Mouse (Mus musculus) liver, embryonic 11.5 days (tissue): ENCODE measurements around the gene Gm7138. TPM values are rescaled to one million over a fixed set of nuclear protein-coding genes. Genes with fewer than 3 reads are reported as not detected.
"Not testable (repeated sequence)": the region's sequence is repeated elsewhere in the genome, so short reads cannot be mapped to it uniquely, and the experiment has no call there.

ENCODE experiments used
- ATAC-seq: fragments of 200-750 bp; cut with Nextera tagmentation; replicated peaks from 2 replicates; pipeline ENCODE4 v1.8.0; 2017; ENCODE audit warnings: moderate number of reproducible peaks, mild to moderate bottlenecking, moderate TSS enrichment, moderate library complexity; ENCODE audit not compliant: low FRiP score
- DNase-seq: peaks from one replicate; pipeline ENCODE4 v3.0.0-alpha.2; 2017; ENCODE audit warnings: low spot score
- H3K27ac ChIP-seq: fragments of 300-500 bp; sonication (generic); 2 replicates; pipeline ENCODE4 v1.5.1; 2014; ENCODE audit warnings: mild to moderate bottlenecking, low read depth, low read length, control low read depth
- H3K27me3 ChIP-seq: fragments of 300-500 bp; sonication (generic); replicated peaks from 2 replicates; pipeline ENCODE4 v1.6.1; 2014; ENCODE audit warnings: low read length, mixed read lengths; ENCODE audit not compliant: control insufficient read depth, insufficient read depth
- H3K36me3 ChIP-seq: fragments of 300-500 bp; sonication (generic); 2 replicates; pipeline ENCODE4 v1.6.1; 2014; ENCODE audit warnings: mild to moderate bottlenecking, low read length, moderate library complexity, mixed read lengths; ENCODE audit not compliant: control insufficient read depth, insufficient read depth
- H3K4me1 ChIP-seq: fragments of 300-500 bp; sonication (generic); replicated peaks from 2 replicates; pipeline ENCODE4 v1.6.1; 2014; ENCODE audit warnings: low read length, mixed read lengths; ENCODE audit not compliant: control insufficient read depth, insufficient read depth
- H3K4me2 ChIP-seq: fragments of 300-500 bp; sonication (generic); 2 replicates; pipeline ENCODE4 v1.6.1; 2014; ENCODE audit warnings: mild to moderate bottlenecking, control low read depth, moderate library complexity
- H3K4me3 ChIP-seq: fragments of 300-500 bp; sonication (generic); 2 replicates; pipeline ENCODE4 v1.5.1; 2014; ENCODE audit warnings: low read depth, low read length, control low read depth
- H3K9ac ChIP-seq: fragments of 300-500 bp; sonication (generic); 2 replicates; pipeline ENCODE4 v1.6.1; 2014; ENCODE audit warnings: low read depth, low read length, control low read depth
- H3K9me3 ChIP-seq: fragments of 300-500 bp; sonication (generic); 2 replicates; pipeline ENCODE4 v1.6.1; 2016; ENCODE audit warnings: low read length, inconsistent platforms, mixed read lengths; ENCODE audit not compliant: control insufficient read depth
- WGBS: fragments of 180-500 bp; shearing (Covaris S2); extraction: QIAGEN DNeasy Blood & Tissue Kit; methylation state at CpG from one replicate; pipeline ENCODE4 v1.1.7; 2014; 5-methylcytosine and 5-hydroxymethylcytosine counted together
- polyA plus RNA-seq: library from polyadenylated mRNA; unstranded; fragments of >200 nt; fragmentation: Nextera tagmentation; extraction: Ambion mirVana; gene quantifications from 2 replicates; pipeline ENCODE4 v1.2.1, GENCODE M21; 2014

Gm7138 gene
- polyA plus RNA-seq, 1 experiment from 2014 or later: not detected

DNA sequence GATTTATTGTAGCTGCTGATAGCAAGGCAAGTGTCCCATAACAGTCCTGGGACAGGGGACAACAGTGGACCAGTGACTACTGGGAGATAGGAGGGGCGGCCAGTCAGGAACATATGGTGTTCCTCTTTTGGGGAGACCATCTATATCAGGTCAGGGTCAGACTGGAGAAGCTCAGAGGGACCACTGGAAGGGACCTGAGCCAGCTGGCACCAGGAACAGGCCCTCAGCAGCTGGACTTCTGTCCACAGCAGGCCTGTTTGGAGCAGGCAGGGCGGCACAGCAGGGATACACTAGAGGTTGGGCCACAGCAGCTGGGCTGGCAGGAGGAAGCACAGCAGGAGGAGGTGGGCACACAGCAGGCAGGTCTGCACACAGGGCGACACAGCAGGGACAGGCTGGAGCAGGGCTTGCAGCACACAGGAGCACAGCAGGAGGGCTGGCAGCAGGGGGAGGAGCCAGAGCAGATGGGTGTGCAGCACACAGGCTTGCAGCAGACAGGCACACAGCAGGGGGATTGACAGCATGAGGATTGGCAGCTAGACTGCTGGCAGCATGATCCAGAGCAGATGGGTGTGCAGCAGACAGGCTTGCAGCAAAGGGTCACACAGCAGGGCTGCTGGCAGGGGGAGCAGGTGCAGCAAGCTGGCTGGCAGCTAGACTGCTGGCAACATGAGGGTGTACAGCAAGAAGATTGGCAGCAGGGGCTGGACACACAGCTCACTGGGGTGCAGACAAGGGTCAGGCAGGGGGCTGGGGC, 21.6 kb upstream of the Gm7138 start:
- H3K4me1 ChIP-seq, H3K4me3 ChIP-seq, H3K9me3 ChIP-seq, H3K27ac ChIP-seq, H3K27me3 ChIP-seq, H3K36me3 ChIP-seq, H3K9ac ChIP-seq, ATAC-seq, H3K4me2 ChIP-seq, DNase-seq: not testable (repeated sequence)
- 40% methylated on average over 3 of the region's 3 CpGs for WGBS

DNA sequence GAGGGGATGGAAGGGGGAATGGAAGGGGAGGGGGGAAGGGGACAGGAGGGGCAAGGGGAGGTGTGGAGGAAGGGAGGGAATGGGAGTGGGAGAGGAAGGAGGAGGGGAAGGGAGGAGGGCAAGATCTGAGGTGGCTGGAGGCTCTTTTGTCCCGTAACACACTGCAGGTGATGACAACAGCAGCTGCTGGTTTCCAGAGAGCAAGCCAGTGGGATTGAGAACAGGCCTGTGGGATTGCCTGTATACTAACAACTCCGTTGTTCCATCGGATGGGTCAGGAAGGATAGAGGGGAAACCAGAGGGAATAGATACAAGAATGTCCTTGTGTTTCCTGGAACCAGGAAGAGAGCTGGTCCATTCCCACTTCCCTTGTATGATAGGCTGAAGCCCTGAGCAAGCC, 20.9 kb upstream of the Gm7138 start:
- H3K36me3 ChIP-seq: no peaks in the 10 kb centered on the region
- 25% methylated on average over 3 of the region's 3 CpGs for WGBS
- no peaks in the 10 kb centered on the region for H3K27me3 ChIP-seq
- ATAC-seq (no peak), DNase-seq (no peak)
- no peaks in the 10 kb centered on the region for H3K4me1 ChIP-seq
- H3K9ac ChIP-seq: no peak overlapping the region
- no peak overlapping the region for H3K27ac ChIP-seq
- no peaks in the 10 kb centered on the region for H3K9me3 ChIP-seq
- H3K4me2 ChIP-seq: no peak overlapping the region
- H3K4me3 ChIP-seq: no peak overlapping the region

DNA sequence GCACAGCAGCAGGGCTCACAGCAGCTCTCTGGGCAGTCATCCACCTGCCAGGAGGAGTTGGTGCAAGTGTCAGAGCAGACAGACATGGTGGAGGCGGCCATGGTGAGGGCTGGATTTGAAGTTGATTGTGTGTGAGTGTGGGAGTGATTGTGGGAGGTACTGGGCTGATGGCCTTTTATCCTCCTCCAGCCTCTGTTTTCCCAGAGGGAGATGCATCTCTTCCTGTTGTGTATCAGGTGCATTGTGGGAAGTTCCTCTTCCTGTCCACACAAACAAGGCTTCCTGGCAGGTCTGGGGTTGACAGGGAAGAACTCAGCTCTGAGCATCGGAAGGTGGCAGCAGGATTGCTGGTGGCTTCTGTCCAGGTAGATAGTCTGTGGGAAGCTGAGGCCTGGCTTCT, 18.2 kb upstream of the Gm7138 start, which contains the start of gene Gm9639:
Gene Gm9639, minus strand, starts transcription at position 101 of the 400 bp plus-strand sequence.
- Histone ChIP-seq H3K9me3 (no peaks in the 10 kb centered on the region), H3K27ac (no peak within 1 kb of the TSS), H3K36me3 (no peaks in the 10 kb centered on the region), H3K4me2 (no peak within 1 kb of the TSS), H3K27me3 (no peaks in the 10 kb centered on the region), H3K4me1 (no peaks in the 10 kb centered on the region), H3K9ac (no peak within 1 kb of the TSS), H3K4me3 (no peak within 1 kb of the TSS)
- ATAC-seq (no peak), DNase-seq (no peak)
- WGBS: 35% methylated on average over 2 of the region's 2 CpGs

DNA sequence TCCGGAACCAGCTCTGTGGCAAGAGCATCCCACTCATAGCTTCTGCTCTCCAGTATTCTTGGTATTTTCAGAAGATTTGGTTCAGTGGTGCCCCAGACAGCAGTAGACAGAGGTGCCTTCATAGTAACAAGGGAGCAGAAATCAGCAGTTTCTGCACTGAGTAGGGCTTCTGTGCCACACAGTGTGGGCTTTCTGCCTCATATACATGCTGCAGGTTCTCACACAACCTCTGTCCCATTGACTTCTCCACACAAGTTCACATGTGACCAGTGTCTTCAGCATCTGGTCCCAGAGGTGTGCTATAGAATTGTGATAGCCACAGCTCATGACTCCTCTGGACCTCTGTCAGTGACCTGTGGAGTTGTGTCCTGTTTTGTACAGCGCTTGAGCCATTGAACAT, 11.9 kb upstream of the Gm7138 start:
- 70% methylated on average over 2 of the region's 2 CpGs for WGBS
- DNase-seq (no peak), ATAC-seq (no peak)
- Histone ChIP-seq H3K27me3 (no peaks in the 10 kb centered on the region), H3K4me3 (no peak overlapping the region), H3K9me3 (no peaks in the 10 kb centered on the region), H3K36me3 (no peaks in the 10 kb centered on the region), H3K4me2 (no peak overlapping the region), H3K9ac (no peak overlapping the region), H3K4me1 (no peaks in the 10 kb centered on the region), H3K27ac (no peak overlapping the region)

DNA sequence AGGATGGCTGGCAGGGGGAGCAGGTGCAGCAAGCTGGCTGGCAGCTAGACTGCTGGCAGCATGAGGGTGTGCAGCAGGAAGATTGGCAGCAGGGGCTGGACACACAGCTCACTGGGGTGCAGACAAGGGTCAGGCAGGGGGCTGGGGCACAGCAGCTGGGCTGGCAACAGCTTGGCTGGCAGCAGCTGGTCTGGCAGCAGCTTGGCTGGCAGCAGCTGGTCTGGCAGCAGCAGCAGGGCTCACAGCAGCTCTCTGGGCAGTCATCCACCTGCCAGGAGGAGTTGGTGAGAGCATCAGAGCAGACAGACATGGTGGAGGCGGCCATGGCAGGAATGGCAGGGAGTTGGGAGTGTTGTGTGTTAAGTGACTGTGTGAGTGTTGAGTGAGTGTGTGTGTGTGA, 11.1 kb upstream of the Gm7138 start, which contains the start of gene Gm7137:
Gene Gm7137, minus strand, starts transcription at position 325 of the 400 bp plus-strand sequence.
- H3K9ac ChIP-seq, H3K4me2 ChIP-seq, ATAC-seq, H3K4me1 ChIP-seq, DNase-seq, H3K27ac ChIP-seq, H3K27me3 ChIP-seq, H3K9me3 ChIP-seq, H3K36me3 ChIP-seq, H3K4me3 ChIP-seq: not testable (repeated sequence)
- 40% methylated on average over 1 of the region's 1 CpGs for WGBS

DNA sequence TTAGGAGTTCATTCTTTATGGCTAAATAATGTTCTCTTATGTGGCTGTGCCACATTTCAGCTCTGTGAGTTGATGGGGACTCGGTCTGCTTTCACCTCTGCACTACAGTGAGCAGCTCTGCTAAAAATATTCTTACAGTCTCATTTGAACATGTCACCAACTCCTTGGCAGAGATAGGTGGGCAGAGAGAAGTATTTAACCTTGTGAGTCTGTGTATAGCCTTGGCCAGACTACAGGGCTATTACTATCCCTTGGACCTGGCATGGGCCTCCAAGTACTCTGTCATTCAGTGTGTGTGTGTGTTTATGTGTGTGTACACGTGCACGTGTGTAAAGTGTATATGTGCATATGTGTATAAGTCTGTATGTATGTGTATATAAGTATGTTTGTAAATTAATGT, 6.7 kb upstream of the Gm7138 start:
- not testable (repeated sequence) for H3K27ac ChIP-seq, H3K27me3 ChIP-seq, ATAC-seq, H3K4me1 ChIP-seq, H3K36me3 ChIP-seq, H3K4me2 ChIP-seq, H3K4me3 ChIP-seq, DNase-seq, H3K9ac ChIP-seq, H3K9me3 ChIP-seq
- 75% methylated on average over 1 of the region's 3 CpGs for WGBS

DNA sequence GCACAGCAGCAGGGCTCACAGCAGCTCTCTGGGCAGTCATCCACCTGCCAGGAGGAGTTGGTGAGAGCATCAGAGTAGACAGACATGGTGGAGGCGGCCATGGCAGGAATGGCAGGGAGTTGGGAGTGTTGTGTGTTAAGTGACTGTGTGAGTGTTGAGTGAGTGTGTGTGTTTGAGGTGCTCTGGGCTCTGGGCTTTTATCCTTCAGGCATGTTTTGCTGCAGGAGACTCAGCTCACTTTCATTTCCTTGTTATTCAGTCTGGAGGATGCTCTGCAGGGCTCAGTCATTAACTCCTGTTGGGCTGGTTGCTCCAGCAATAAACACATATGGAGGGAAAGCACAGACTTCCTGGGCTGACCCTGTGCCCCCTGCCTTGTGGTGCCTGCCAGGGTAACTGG, 5.7 kb upstream of the Gm7138 start, which contains the start of gene Gm3250:
Gene Gm3250, minus strand, starts transcription at position 101 of the 400 bp plus-strand sequence.
- H3K4me1 ChIP-seq, H3K4me3 ChIP-seq, H3K27me3 ChIP-seq, H3K9ac ChIP-seq, DNase-seq, H3K4me2 ChIP-seq, H3K36me3 ChIP-seq, H3K27ac ChIP-seq, H3K9me3 ChIP-seq, ATAC-seq: not testable (repeated sequence)
- WGBS: 38% methylated on average over 1 of the region's 1 CpGs

DNA sequence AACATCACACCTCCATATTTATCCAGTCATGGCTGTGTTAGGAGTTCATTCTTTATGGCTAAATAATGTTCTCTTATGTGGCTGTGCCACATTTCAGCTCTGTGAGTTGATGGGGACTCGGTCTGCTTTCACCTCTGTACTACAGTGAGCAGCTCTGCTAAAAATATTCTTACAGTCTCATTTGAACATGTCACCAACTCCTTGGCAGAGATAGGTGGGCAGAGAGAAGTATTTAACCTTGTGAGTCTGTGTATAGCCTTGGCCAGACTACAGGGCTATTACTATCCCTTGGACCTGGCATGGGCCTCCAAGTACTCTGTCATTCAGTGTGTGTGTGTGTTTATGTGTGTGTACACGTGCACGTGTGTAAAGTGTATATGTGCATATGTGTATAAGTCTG, 4.6 kb downstream of the Gm7138 start:
- H3K4me3 ChIP-seq, H3K4me2 ChIP-seq, DNase-seq, ATAC-seq, H3K9ac ChIP-seq, H3K4me1 ChIP-seq, H3K27me3 ChIP-seq, H3K9me3 ChIP-seq, H3K36me3 ChIP-seq, H3K27ac ChIP-seq: not testable (repeated sequence)
- WGBS: 78% methylated on average over 1 of the region's 3 CpGs

DNA sequence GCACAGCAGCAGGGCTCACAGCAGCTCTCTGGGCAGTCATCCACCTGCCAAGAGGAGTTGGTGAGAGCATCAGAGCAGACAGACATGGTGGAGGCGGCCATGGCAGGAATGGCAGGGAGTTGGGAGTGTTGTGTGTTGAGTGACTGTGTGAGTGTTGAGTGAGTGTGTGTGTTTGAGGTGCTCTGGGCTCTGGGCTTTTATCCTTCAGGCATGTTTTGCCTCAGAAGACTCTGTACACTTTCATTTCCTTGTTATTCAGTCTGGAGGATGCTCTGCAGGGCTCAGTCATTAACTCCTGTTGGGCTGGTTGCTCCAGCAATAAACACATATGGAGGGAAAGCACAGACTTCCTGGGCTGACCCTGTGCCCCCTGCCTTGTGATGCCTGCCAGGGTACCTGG, 5.5 kb downstream of the Gm7138 start, which contains the start of gene Gm3238:
Gene Gm3238, minus strand, starts transcription at position 101 of the 400 bp plus-strand sequence.
- H3K9me3 ChIP-seq, ATAC-seq: not testable (repeated sequence)
- 20% methylated on average over 1 of the region's 1 CpGs for WGBS

More for the DNA sequence above, 5.5 kb downstream of the Gm7138 start, which contains the start of gene Gm3238:
- H3K9ac ChIP-seq, DNase-seq, H3K4me2 ChIP-seq, H3K36me3 ChIP-seq, H3K27me3 ChIP-seq, H3K4me3 ChIP-seq, H3K4me1 ChIP-seq, H3K27ac ChIP-seq: not testable (repeated sequence)
